Mouse (Mus musculus) heart, adult 2 months (tissue): ENCODE measurements around the gene Sstr3. TPM values are rescaled to one million over a fixed set of nuclear protein-coding genes. Genes with fewer than 3 reads are reported as not detected.

ENCODE experiments used
- DNase-seq, 2 experiments: peaks; one replicate each; pipeline ENCODE4 v3.0.0; 2021
- H3K27ac ChIP-seq: fragments of 200-600 bp; 2 replicates; pipeline ENCODE4 v1.8.1; 2022
- H3K27me3 ChIP-seq: fragments of 200-500 bp; 2 replicates; pipeline ENCODE4 v1.6.1; 2012; ENCODE audit warnings: mild to moderate bottlenecking, low read length, inconsistent platforms, mixed read lengths; ENCODE audit not compliant: control insufficient read depth, insufficient read depth
- H3K36me3 ChIP-seq: fragments of 200-500 bp; 2 replicates; pipeline ENCODE4 v1.6.1; 2012; ENCODE audit warnings: low read length, inconsistent platforms; ENCODE audit not compliant: control insufficient read depth, insufficient read depth
- H3K4me1 ChIP-seq: fragments of 200-500 bp; 2 replicates; pipeline ENCODE4 v1.6.1; 2011; ENCODE audit warnings: low read length; ENCODE audit not compliant: control insufficient read depth, insufficient read depth
- H3K4me3 ChIP-seq: fragments of 200-600 bp; 2 replicates; pipeline ENCODE4 v1.8.1; 2022
- H3K79me2 ChIP-seq: fragments of 200-500 bp; replicated peaks from 2 replicates; pipeline ENCODE4 v1.6.1; 2012; ENCODE audit warnings: mild to moderate bottlenecking, inconsistent platforms, low read length, moderate library complexity, mixed read lengths; ENCODE audit not compliant: control insufficient read depth, insufficient read depth
- H3K9ac ChIP-seq: fragments of 200-500 bp; 2 replicates; pipeline ENCODE4 v1.6.1; 2012; ENCODE audit warnings: low read depth, mild to moderate bottlenecking, control low read depth, inconsistent platforms, low read length, mixed read lengths
- CTCF ChIP-seq: fragments of 200-600 bp; IDR thresholded peaks from 2 replicates; pipeline ENCODE4 v1.8.1; 2022; ENCODE audit warnings: antibody characterized with exemption, mild to moderate bottlenecking, moderate library complexity
- EP300 ChIP-seq: fragments of 200-500 bp; IDR thresholded peaks from 2 replicates; pipeline ENCODE4 v1.6.1; 2011; ENCODE audit warnings: low read depth, low read length, control low read depth; ENCODE audit not compliant: insufficient read depth
- POLR2A ChIP-seq: fragments of 200-500 bp; IDR thresholded peaks from 2 replicates; pipeline ENCODE4 v1.6.1; 2011; ENCODE audit warnings: mild to moderate bottlenecking, low read depth, low read length, control low read depth; ENCODE audit not compliant: insufficient read depth
- WGBS: fragments of 180-500 bp; shearing (Covaris S2); methylation state at CpG from one replicate; pipeline ENCODE4 v1.1.7; 2018; 5-methylcytosine and 5-hydroxymethylcytosine counted together
- intact Hi-C: fragments of 180-260 bp; cut with DNase I; formaldehyde crosslinking; loops from one replicate; pipeline ENCODE4 v1.15.1; 2025
- polyA plus RNA-seq: library from polyadenylated mRNA; depleted of rRNA; stranded (reverse); fragments of >200 nt; gene quantifications from 2 replicates; pipeline ENCODE4 v1.2.3, GENCODE M21; 2012
- total RNA-seq, 2 experiments: library from RNA; stranded (reverse); gene quantifications; 2 replicates each; pipeline ENCODE4 v1.2.3; 2021

The Sstr3 gene
- total and polyA plus RNA-seq, 3 experiments: not detected

DNA sequence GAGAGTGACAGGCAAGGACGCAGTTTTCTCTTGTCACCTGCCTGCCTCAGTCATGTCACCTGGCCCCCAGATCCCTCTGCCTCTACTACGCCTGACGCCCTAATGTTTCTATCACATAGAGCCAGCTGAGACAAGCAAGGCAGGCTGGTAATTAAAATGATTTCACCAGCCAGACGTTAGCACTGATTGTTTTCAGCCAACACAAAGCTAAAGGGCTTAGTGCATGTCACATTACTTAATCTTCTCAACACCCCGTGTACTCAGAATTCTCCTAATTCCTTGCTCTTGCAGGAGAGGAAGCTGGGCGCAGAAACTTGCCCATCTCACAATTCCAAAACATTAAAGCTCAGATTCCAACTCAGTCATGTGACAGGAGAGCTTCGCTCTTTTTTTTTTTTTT lies 36.0 kb downstream of the Sstr3 start:
- Histone ChIP-seq H3K4me3 (no peak overlapping the region), H3K27ac (no peak overlapping the region), H3K4me1 (no peaks in the 10 kb centered on the region), H3K36me3 (no peaks in the 10 kb centered on the region), H3K27me3 (no peaks in the 10 kb centered on the region), H3K9ac (no peak overlapping the region), H3K79me2 (no peaks in the 10 kb centered on the region)
- intact Hi-C loops: no loop called here
- DNase-seq: no peak
- WGBS: 76% methylated on average over 7 of the region's 7 CpGs
- TF ChIP-seq EP300: no peak
- TF ChIP-seq POLR2A: no peak
- no peak for TF ChIP-seq CTCF

DNA sequence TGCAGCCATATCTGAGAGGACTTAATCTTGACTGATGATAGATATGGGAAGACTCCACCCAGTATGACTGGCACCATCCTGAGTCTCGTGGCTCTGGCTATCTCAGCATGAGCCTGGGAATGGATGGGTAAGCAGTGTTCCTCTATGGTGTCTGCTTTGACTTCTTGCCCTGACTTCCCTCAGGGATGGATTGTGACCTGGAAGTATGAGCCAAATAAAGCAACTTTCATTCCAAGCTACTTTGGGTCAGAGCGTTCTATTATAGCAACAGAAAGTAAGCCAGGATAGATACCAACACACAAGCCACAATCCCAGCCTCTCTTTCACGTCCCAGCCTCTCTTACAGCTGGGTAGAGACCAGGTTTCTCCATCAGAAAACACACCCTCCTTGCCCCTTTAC lies 38.9 kb downstream of the Sstr3 start:
- H3K4me1 ChIP-seq: no peaks in the 10 kb centered on the region
- H3K27ac ChIP-seq: no peak overlapping the region
- H3K27me3 ChIP-seq: no peaks in the 10 kb centered on the region
- H3K9ac ChIP-seq: no peak overlapping the region
- intact Hi-C loops: no loop called here
- H3K79me2 ChIP-seq: no peaks in the 10 kb centered on the region
- 59% methylated on average over 3 of the region's 3 CpGs for WGBS
- DNase-seq: no peak
- H3K4me3 ChIP-seq: no peak overlapping the region
- H3K36me3 ChIP-seq: no peaks in the 10 kb centered on the region
- no peak for TF ChIP-seq POLR2A
- no peak for TF ChIP-seq EP300
- no peak for TF ChIP-seq CTCF

DNA sequence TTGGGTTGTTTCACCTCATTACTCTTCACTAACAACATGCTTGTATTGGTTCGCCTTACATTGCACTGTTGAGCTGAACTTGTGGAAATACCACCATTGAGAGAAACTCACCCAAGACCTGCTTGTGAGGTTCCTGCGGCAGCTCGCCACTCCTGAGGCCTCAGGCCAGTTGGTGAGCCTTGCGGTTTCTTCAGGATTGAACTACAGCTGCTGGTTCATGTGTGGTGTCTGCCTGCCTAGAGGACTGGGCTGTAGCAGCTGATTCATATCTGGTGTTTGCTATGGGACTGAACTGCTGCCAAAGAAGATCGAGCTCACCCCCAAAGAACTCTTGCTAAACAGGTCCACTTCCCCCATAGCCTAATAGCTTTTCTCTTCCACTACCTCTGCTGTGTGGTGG lies 39.7 kb downstream of the Sstr3 start:
- Histone ChIP-seq H3K79me2 (no peaks in the 10 kb centered on the region), H3K27me3 (no peaks in the 10 kb centered on the region), H3K4me3 (no peak overlapping the region), H3K36me3 (no peaks in the 10 kb centered on the region), H3K4me1 (no peaks in the 10 kb centered on the region), H3K27ac (no peak overlapping the region), H3K9ac (no peak overlapping the region)
- TF ChIP-seq POLR2A: no peak
- TF ChIP-seq EP300: no peak
- TF ChIP-seq CTCF: no peak
- intact Hi-C loops: loop anchor here (5.0 kb wide), 1 partner anchor 32 kb away; no protein-coding TSS in a partner anchor
- 90% methylated on average over 5 of the region's 5 CpGs for WGBS
- no peak for DNase-seq

DNA sequence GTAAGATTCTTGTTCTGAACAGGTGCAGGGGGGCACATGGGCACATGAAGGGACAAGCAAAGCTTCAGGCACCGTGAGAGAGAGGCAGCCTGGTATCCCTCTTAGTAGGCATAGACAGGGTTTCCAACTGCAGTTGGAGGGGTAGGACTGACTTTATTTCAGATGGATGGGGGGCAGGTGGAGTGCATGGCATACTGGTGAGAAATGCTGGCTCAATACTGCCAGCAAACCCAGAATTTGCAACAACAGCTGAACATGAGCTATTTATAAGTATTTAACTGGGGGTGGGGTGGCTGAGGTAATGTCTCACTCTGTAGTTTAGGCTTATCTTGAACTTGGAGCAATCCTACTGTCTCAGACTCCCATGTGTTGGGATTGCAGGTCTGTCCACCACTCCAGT lies 40.5 kb downstream of the Sstr3 start:
- Histone ChIP-seq H3K27me3 (no peaks in the 10 kb centered on the region), H3K36me3 (no peaks in the 10 kb centered on the region), H3K4me3 (no peak overlapping the region), H3K4me1 (no peaks in the 10 kb centered on the region), H3K27ac (no peak overlapping the region), H3K9ac (no peak overlapping the region), H3K79me2 (no peaks in the 10 kb centered on the region)
- TF ChIP-seq POLR2A: no peak
- no peak for TF ChIP-seq CTCF
- no peak for TF ChIP-seq EP300
- WGBS: 88% methylated on average over 1 of the region's 1 CpGs
- no peak for DNase-seq
- intact Hi-C loops: loop anchor here (5.0 kb wide), 1 partner anchor 33 kb away; no protein-coding TSS in a partner anchor

DNA sequence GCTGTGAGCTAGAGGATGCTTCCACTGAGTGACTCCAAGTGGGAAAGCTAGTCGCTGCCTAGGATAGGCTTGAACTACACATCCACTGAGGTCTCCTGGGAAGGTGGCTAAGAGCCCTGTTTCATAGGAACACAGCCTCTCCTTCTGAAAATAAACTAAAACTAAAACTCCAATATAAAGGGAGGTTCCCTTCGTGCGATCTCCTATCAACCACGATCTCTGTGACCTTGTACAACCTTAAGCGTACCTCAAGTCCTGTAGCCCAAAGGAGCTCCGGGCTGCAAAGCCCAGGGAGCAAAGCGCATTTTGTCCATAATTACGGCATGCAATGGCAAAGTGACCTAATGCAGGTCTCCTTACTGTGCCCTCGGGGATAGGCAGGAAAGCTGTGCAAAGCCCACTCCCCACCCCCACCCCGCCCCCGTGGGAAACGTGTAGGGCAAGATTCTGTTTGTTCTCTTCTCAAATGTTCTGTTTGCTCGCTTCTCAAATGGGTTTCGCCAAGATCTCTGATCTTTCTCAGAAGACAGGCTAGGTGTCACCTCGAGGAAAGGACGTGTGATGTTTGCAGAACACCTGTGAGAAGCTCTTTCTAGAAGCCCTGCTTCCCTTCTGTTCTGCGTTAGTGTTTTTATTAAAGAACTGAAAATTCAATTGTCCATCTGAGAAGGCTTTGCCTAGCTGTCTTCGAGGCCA lies 41.9 kb downstream of the Sstr3 start:
- no peaks in the 10 kb centered on the region for H3K27me3 ChIP-seq
- intact Hi-C loops: loop anchor here (5.0 kb wide), 1 partner anchor 35 kb away; no protein-coding TSS in a partner anchor
- H3K36me3 ChIP-seq: no peaks in the 10 kb centered on the region
- no peak overlapping the region for H3K27ac ChIP-seq
- WGBS: 80% methylated on average over 18 of the region's 18 CpGs
- no peak for DNase-seq
- no peaks in the 10 kb centered on the region for H3K79me2 ChIP-seq
- no peak overlapping the region for H3K9ac ChIP-seq
- H3K4me3 ChIP-seq: no peak overlapping the region
- H3K4me1 ChIP-seq: no peaks in the 10 kb centered on the region
- TF ChIP-seq POLR2A: no peak
- TF ChIP-seq EP300: no peak
- no peak for TF ChIP-seq CTCF

DNA sequence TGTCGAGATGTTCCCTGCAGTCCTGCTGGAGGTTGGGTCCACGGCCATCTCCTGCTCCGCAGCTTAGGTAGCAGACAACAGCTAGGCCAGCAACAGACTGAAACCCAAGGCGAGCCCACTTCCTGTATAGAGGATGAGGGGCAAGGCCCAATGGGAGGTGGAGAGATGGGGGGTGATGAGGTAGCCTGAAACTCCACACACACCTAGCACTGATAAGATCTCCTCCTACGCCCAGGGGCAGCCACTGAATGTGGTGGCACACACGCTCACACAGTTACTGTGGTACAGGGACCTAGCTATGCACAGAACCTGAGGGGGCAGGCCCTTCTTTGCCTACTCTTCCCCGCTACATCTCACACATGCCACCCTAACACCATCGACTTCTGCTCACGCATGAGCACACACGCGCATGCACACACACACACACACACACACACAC lies 49.5 kb downstream of the Sstr3 start, which contains the start of gene Il2rb:
Gene Il2rb, minus strand, starts transcription at position 304 of the 439 bp plus-strand sequence.
- TF ChIP-seq CTCF: no peak
- no peak for TF ChIP-seq EP300
- TF ChIP-seq POLR2A: no peak
- Histone ChIP-seq H3K4me1 (no peaks in the 10 kb centered on the region), H3K4me3 (no peak within 1 kb of the TSS), H3K79me2 (no peaks in the 10 kb centered on the region), H3K27me3 (no peaks in the 10 kb centered on the region), H3K36me3 (no peaks in the 10 kb centered on the region), H3K27ac (no peak within 1 kb of the TSS), H3K9ac (no peak within 1 kb of the TSS)
- WGBS: 88% methylated on average over 11 of the region's 11 CpGs
- intact Hi-C loops: no loop called here
- DNase-seq: no peak
